11 mouse cellular contexts compared by ENCODE assay signal in genomic region chr8:111445558-111445957, GRCm38 (mm10). TPM values are rescaled to one million over a fixed set of nuclear protein-coding genes. Genes with fewer than 3 reads are reported as not detected.
DNase-seq lines count a peak whose midpoint lies in the region; ATAC-seq lines count a peak whose summit lies in the region.
"Had no signal": no experiment of that assay in that cellular context is flagged by ENCODE, and none has a peak within 500 bp of the region (broad histone marks: within the 10 kb centered on the region; RNA-seq: fewer than 3 reads in every experiment).

No protein-coding gene starts in this region.

- no peak overlapping the region for H3K27ac ChIP-seq in kidney, embryonic 15.5 days
- peak overlapping the region; percentile 78 for H3K27ac ChIP-seq in heart, embryonic 13.5 days (replicated peaks)
- 0 out of 2 replicates have a peak overlapping the region, but pooled peaks have one; percentile 25 for H3K27ac ChIP-seq in liver, embryonic 13.5 days
- H3K27ac ChIP-seq in hindbrain, embryonic 12.5 days: no peak overlapping the region
- H3K27ac ChIP-seq: layer of hippocampus, adult 2 months had no signal

- DNase-seq in kidney, adult 8-10 months: no peak
- DNase-seq in liver, embryonic 13.5 days: peak; percentile 71
- DNase-seq in testis, postnatal 14 days (ENCODE audit: low spot score): peak; percentile 40
- DNase-seq in frontal cortex, adult 2 months (ENCODE audit: extremely low spot score in 1 of 2, low spot score in 1 of 2): no peak
- DNase-seq in cerebellum, postnatal 4 days (ENCODE audit: low spot score in 2 of 2): no peak

- ATAC-seq in kidney, embryonic 15.5 days (replicated peaks; ENCODE audit: low FRiP score): 0 out of 2 replicates have a peak, but pooled peaks have one; percentile 40
- ATAC-seq in heart, embryonic 13.5 days (ENCODE audit: extremely low read depth, insufficient number of reproducible peaks, low FRiP score, low TSS enrichment): peak; percentile 30; the same call in 1 of the 2 replicates
- peak; percentile 98 for ATAC-seq in liver, embryonic 13.5 days (ENCODE audit: low read depth)
- no peak for ATAC-seq in hindbrain, embryonic 12.5 days (ENCODE audit: low FRiP score)

- no peaks in the 10 kb centered on the region for H3K9me3 ChIP-seq in kidney, embryonic 15.5 days (replicated peaks)
- H3K9me3 ChIP-seq in heart, embryonic 13.5 days: no peaks in the 10 kb centered on the region
- H3K9me3 ChIP-seq in liver, embryonic 13.5 days (replicated peaks): no peaks in the 10 kb centered on the region
- H3K9me3 ChIP-seq in hindbrain, embryonic 12.5 days (replicated peaks): no peaks in the 10 kb centered on the region

- peaks cover 9% of the 10 kb centered on the region; the same call in 1 of the 2 replicates for H3K36me3 ChIP-seq in kidney, embryonic 15.5 days
- H3K36me3 ChIP-seq in heart, embryonic 13.5 days: peaks cover 16% of the 10 kb centered on the region
- peaks cover 4% of the 10 kb centered on the region; the same call in 1 of the 2 replicates for H3K36me3 ChIP-seq in liver, embryonic 13.5 days
- H3K36me3 ChIP-seq in hindbrain, embryonic 12.5 days: peaks cover 8% of the 10 kb centered on the region

- no peak overlapping the region for H3K4me3 ChIP-seq in kidney, embryonic 15.5 days (replicated peaks)
- H3K4me3 ChIP-seq in heart, embryonic 13.5 days: no peak overlapping the region
- no peak overlapping the region for H3K4me3 ChIP-seq in liver, embryonic 13.5 days (replicated peaks)
- no peak overlapping the region for H3K4me3 ChIP-seq in hindbrain, embryonic 12.5 days
- H3K4me3 ChIP-seq: layer of hippocampus, adult 2 months had no signal

- peaks cover 7% of the 10 kb centered on the region for H3K4me1 ChIP-seq in kidney, embryonic 15.5 days
- peaks cover 41% of the 10 kb centered on the region for H3K4me1 ChIP-seq in heart, embryonic 13.5 days
- peaks cover 20% of the 10 kb centered on the region for H3K4me1 ChIP-seq in liver, embryonic 13.5 days (replicated peaks)
- no peaks in the 10 kb centered on the region for H3K4me1 ChIP-seq in hindbrain, embryonic 12.5 days

- WGBS in kidney, embryonic 15.5 days: 90% methylated on average over 18 of the region's 18 CpGs
- WGBS in heart, embryonic 13.5 days: 52% methylated on average over 18 of the region's 18 CpGs
- 59% methylated on average over 18 of the region's 18 CpGs for WGBS in liver, embryonic 13.5 days (ENCODE audit: insufficient replicate concordance)
- 91% methylated on average over 18 of the region's 18 CpGs for WGBS in hindbrain, embryonic 12.5 days

- no peak overlapping the region for H3K9ac ChIP-seq in kidney, embryonic 15.5 days
- H3K9ac ChIP-seq in heart, embryonic 13.5 days: 0 out of 2 replicates have a peak overlapping the region, but pooled peaks have one; percentile 44
- no peak overlapping the region for H3K9ac ChIP-seq in liver, embryonic 13.5 days
- H3K9ac ChIP-seq in hindbrain, embryonic 12.5 days: no peak overlapping the region

- H3K4me2 ChIP-seq in kidney, embryonic 15.5 days: no peak overlapping the region
- H3K4me2 ChIP-seq in heart, embryonic 13.5 days: peak overlapping the region; percentile 37
- H3K4me2 ChIP-seq in liver, embryonic 13.5 days: peak overlapping the region; percentile 15
- H3K4me2 ChIP-seq in hindbrain, embryonic 12.5 days (replicated peaks): no peak overlapping the region
- H3K4me2 ChIP-seq: midbrain, embryonic 11.5 days had no signal

- no peaks in the 10 kb centered on the region for H3K27me3 ChIP-seq in kidney, embryonic 15.5 days
- no peaks in the 10 kb centered on the region for H3K27me3 ChIP-seq in heart, embryonic 13.5 days (replicated peaks)
- H3K27me3 ChIP-seq in liver, embryonic 13.5 days: 0 out of 2 replicates have a peak, but pooled peaks cover 2% of the 10 kb centered on the region
- no peaks in the 10 kb centered on the region for H3K27me3 ChIP-seq in hindbrain, embryonic 12.5 days

RNA-seq across cellular contexts. Expression of gene Fa2h, which starts 51.9 kb away (rescaled TPM):
- 1.0 TPM in 2 replicates for polyA plus RNA-seq in kidney, embryonic 15.5 days (2015; fragmentation: Nextera tagmentation; extraction: Ambion mirVana)
- polyA plus RNA-seq in heart, embryonic 13.5 days (2015; fragmentation: Nextera tagmentation; extraction: Ambion mirVana): not detected in 2 replicates
- polyA plus RNA-seq in liver, embryonic 13.5 days (2015; fragmentation: Nextera tagmentation; extraction: Ambion mirVana): not detected in 2 replicates
- 0.12 TPM in 1 of 2 replicates, not detected in the other for polyA plus RNA-seq in hindbrain, embryonic 12.5 days (2016; fragmentation: Nextera tagmentation; extraction: Ambion mirVana)
- 25.6 and 28.7 TPM in 2 replicates for polyA plus RNA-seq in frontal cortex, adult 2 months (2012; rRNA removed)
- polyA plus RNA-seq: limb, embryonic 14.5 days; midbrain, embryonic 11.5 days had no signal

Comparison
In these comparisons a context has a peak if more than half of its experiments do, and no peak if none do; other contexts are left out.
1. H3K27ac ChIP-seq: peak in heart, embryonic 13.5 days (single experiment) and liver, embryonic 13.5 days (single experiment); none in kidney, embryonic 15.5 days (single experiment) and hindbrain, embryonic 12.5 days (single experiment).
2. H3K4me2 ChIP-seq: peak in heart, embryonic 13.5 days (single experiment) and liver, embryonic 13.5 days (single experiment); none in kidney, embryonic 15.5 days (single experiment) and hindbrain, embryonic 12.5 days (single experiment).
3. DNase-seq: peak in liver, embryonic 13.5 days (single experiment) and testis, postnatal 14 days (single experiment); none in kidney, adult 8-10 months (0 of 2), frontal cortex, adult 2 months (0 of 2) and cerebellum, postnatal 4 days (0 of 2).
4. RNA of gene Fa2h, which starts 51.9 kb away (polyA plus RNA-seq): 25.6 to 28.7 TPM in frontal cortex, adult 2 months; 1.0 TPM in kidney, embryonic 15.5 days, 0.12 TPM in hindbrain, embryonic 12.5 days, not detected in liver, embryonic 13.5 days and not detected in heart, embryonic 13.5 days; every median in the first group is over 10 times any median in the second.